Mouse (Mus musculus) spleen, adult 2 months (tissue): ENCODE measurements around the gene Itga9.

ENCODE experiments used
- CTCF ChIP-seq: fragments of 200-500 bp; IDR thresholded peaks from 2 replicates; pipeline ENCODE4 v1.5.1; 2011; ENCODE audit warnings: mild to moderate bottlenecking, inconsistent platforms; ENCODE audit not compliant: insufficient read depth, insufficient read length, insufficient replicate concordance; ENCODE audit errors: extremely low read depth
- POLR2A ChIP-seq: fragments of 200-500 bp; IDR thresholded peaks from 2 replicates; pipeline ENCODE4 v1.6.1; 2011; ENCODE audit warnings: low read depth, low read length, inconsistent platforms

DNA sequence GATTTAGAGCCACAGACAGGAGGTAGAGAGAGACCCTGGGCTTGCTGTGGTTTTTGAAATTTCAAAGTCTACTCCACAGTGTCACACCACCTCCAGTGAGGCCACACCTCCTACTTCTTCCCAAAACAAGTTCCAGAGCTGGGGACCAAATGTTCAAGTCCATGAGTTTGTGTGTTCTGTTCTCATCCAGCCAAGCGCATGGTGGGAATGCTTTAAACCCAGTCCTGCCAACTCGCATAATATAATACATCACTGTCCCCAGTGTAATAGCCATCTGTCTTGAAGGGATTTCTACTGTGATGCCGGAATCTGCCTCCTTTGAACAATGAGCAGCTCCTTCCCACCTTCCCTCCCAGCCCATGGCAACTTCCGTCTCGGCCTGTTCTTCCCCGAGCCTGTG is 37.2 kb upstream of the Itga9 start:
- TF ChIP-seq CTCF (no peak), POLR2A (no peak)
